Mouse (Mus musculus) thymus, postnatal 36 days (tissue): ENCODE results near the gene Ehf.

Source experiments
- DNase-seq, 2 experiments: peaks; one replicate each; pipeline ENCODE4 v3.0.0; 2022; ENCODE audit warnings: mixed read lengths in 2 of 2

The Ehf gene

GRCm38 (mm10) chr2:103303132-103303531 is at the start of gene Ehf:
Gene Ehf (minus strand): TSS chr2:103303278.
- DNase-seq, result no peak

- peak; percentile 4 to 7 for DNase-seq
Measured at GRCm38 (mm10) chr2:103347417-103347891, 44.4 kb upstream of the Ehf start.

GRCm38 (mm10) chr2:103346751-103347289 is 43.7 kb upstream of the Ehf start:
- no peak for DNase-seq

GRCm38 (mm10) chr2:103343611-103344010 is 40.5 kb upstream of the Ehf start:
- DNase-seq, result no peak

GRCm38 (mm10) chr2:103342123-103342522 is 39.0 kb upstream of the Ehf start:
- DNase-seq, result no peak

GRCm38 (mm10) chr2:103341375-103341971 is 38.4 kb upstream of the Ehf start:
- DNase-seq, result no peak

- no peak for DNase-seq
Measured at GRCm38 (mm10) chr2:103338706-103339105, 35.6 kb upstream of the Ehf start.

- no peak for DNase-seq
Measured at GRCm38 (mm10) chr2:103337370-103337769, 34.3 kb upstream of the Ehf start.

- DNase-seq, result no peak
Measured at GRCm38 (mm10) chr2:103336621-103337020, 33.5 kb upstream of the Ehf start.

- no peak for DNase-seq
Measured at GRCm38 (mm10) chr2:103336000-103336399, 32.9 kb upstream of the Ehf start.

- no peak for DNase-seq
Measured at GRCm38 (mm10) chr2:103331666-103332191, 28.7 kb upstream of the Ehf start.

- no peak for DNase-seq
Measured at GRCm38 (mm10) chr2:103328731-103329130, 25.7 kb upstream of the Ehf start.

- no peak for DNase-seq
Measured at GRCm38 (mm10) chr2:103325301-103326048, 22.4 kb upstream of the Ehf start.

GRCm38 (mm10) chr2:103324320-103324719 is 21.2 kb upstream of the Ehf start:
- no peak for DNase-seq

- DNase-seq, result no peak
Measured at GRCm38 (mm10) chr2:103322171-103322570, 19.1 kb upstream of the Ehf start.

- DNase-seq, result no peak
Measured at GRCm38 (mm10) chr2:103321638-103322037, 18.6 kb upstream of the Ehf start.

- no peak for DNase-seq
Measured at GRCm38 (mm10) chr2:103314002-103314401, 10.9 kb upstream of the Ehf start.

GRCm38 (mm10) chr2:103312640-103313039 is 9.6 kb upstream of the Ehf start:
- no peak for DNase-seq

- DNase-seq, result no peak
Measured at GRCm38 (mm10) chr2:103310663-103311062, 7.6 kb upstream of the Ehf start.

GRCm38 (mm10) chr2:103306686-103307085 is 3.6 kb upstream of the Ehf start:
- no peak for DNase-seq

GRCm38 (mm10) chr2:103302669-103303068 is 409 bp downstream of the Ehf start:
- no peak for DNase-seq

- DNase-seq, result no peak
Measured at GRCm38 (mm10) chr2:103298711-103299463, 4.2 kb downstream of the Ehf start.

GRCm38 (mm10) chr2:103294526-103294925 is 8.6 kb downstream of the Ehf start:
- DNase-seq, result no peak
